Mouse (Mus musculus) small intestine, adult 2 months (tissue): ENCODE data around the gene Traf1.

ENCODE experiments used
- CTCF ChIP-seq: fragments of 200-500 bp; IDR thresholded peaks from 2 replicates; pipeline ENCODE4 v1.5.1; 2012; ENCODE audit warnings: low read depth, mild to moderate bottlenecking, control low read depth, inconsistent platforms, low read length, moderate library complexity, mixed read lengths; ENCODE audit not compliant: insufficient replicate concordance, insufficient read length; ENCODE audit errors: extremely low read depth
- POLR2A ChIP-seq: fragments of 200-500 bp; IDR thresholded peaks from 2 replicates; pipeline ENCODE4 v1.6.1; 2012; ENCODE audit warnings: low read depth, mild to moderate bottlenecking, control low read depth, inconsistent platforms, low read length, moderate library complexity

GRCm38 (mm10) chr2:34991966-34992365 is 30.4 kb upstream of the Traf1 start:
- TF ChIP-seq CTCF = no peak
- no peak for TF ChIP-seq POLR2A
